Mouse (Mus musculus) testis, adult 2 months (tissue): ENCODE results near the gene Tsc22d4.
A peak's percentile ranks its signal among the peaks of the same experiment; 100 is the strongest.

Experiments
- CTCF ChIP-seq: fragments of 200-500 bp; IDR thresholded peaks from 2 replicates; pipeline ENCODE4 v1.5.1; 2012; ENCODE audit warnings: low read depth, mild to moderate bottlenecking, inconsistent platforms, low read length, moderate library complexity; ENCODE audit not compliant: control insufficient read depth, insufficient read depth, insufficient replicate concordance
- POLR2A ChIP-seq: fragments of 200-500 bp; IDR thresholded peaks from 2 replicates; pipeline ENCODE4 v1.6.1; 2012; ENCODE audit warnings: low read depth, mild to moderate bottlenecking, inconsistent platforms, low read length, moderate library complexity; ENCODE audit not compliant: control insufficient read depth

DNA sequence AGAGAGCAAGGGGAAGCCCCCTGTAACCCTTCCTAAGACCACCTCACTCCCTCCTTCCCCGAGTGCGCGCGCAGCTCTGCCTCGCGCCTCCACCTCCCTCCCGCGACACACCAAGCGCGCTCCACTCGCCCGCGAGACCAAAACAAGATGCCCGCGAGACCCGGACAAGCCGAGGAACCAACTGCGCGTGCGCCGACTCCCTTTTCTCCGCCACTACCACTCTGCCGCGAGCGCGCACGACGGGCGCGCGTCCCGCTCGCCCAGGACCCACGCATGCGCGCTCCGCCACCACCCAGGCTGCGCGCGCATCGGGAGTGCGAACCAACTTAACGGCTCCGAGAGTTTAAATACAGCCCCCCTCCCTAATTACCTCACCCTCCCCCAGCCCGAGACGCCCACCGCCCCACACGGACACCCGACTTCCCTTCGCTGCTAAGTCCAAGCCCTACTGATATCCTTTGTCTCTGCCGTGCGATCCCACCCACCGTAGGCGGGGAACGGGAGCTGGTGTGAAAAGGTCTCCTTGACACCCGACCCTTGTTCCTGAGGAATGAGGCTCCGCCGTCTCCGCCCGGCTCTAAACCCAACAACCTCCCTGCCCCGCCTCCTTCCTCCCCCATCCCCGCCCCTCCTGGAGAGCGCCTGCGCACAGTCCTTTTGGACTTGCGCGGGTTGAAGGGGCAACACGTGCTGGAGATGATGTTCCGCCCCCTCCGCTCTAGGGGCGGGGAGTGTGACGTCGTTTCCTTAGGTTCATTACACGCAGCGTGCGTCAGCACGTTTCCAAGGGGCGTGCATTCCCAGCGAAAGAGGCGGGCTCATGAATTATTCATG, 40.8 kb downstream of the Tsc22d4 start:
- TF ChIP-seq POLR2A (peak; percentile 98), CTCF (no peak; the same call in 1 of the 2 replicates)
